Mouse (Mus musculus): ENCODE results near the gene Osgep.
"Not testable (repeated sequence)": the region's sequence is repeated elsewhere in the genome, so short reads cannot be mapped to it uniquely, and the experiment has no call there.

The Osgep gene

GRCm38 (mm10) chr14:50891621-50892020 is 33.1 kb downstream of the Osgep start:
- no peak for DNase-seq (ENCODE audit: low spot score in 2 of 2)

- no peak for DNase-seq (ENCODE audit: low spot score in 2 of 2)
Measured at GRCm38 (mm10) chr14:50876236-50876950, 48.3 kb downstream of the Osgep start.

GRCm38 (mm10) chr14:50875591-50876230 is 49.0 kb downstream of the Osgep start:
- DNase-seq (ENCODE audit: low spot score in 2 of 2) = no peak

- no peak for DNase-seq (ENCODE audit: low spot score in 2 of 2)
Measured at GRCm38 (mm10) chr14:50875175-50875574, 49.5 kb downstream of the Osgep start.

- no peak for DNase-seq (ENCODE audit: low spot score in 2 of 2)
Measured at GRCm38 (mm10) chr14:50871284-50871683, 53.4 kb downstream of the Osgep start.

GRCm38 (mm10) chr14:50870805-50871143 is 53.9 kb downstream of the Osgep start:
- no peak for DNase-seq (ENCODE audit: low spot score in 2 of 2)

GRCm38 (mm10) chr14:50869889-50870804 is 54.5 kb downstream of the Osgep start, which contains the start of gene Tep1:
Tep1 (minus strand) TSS chr14:50870560.
- DNase-seq (ENCODE audit: low spot score in 2 of 2) = peak; percentile 24 to 41

GRCm38 (mm10) chr14:50868656-50869055 is 56.0 kb downstream of the Osgep start:
- no peak for DNase-seq (ENCODE audit: low spot score in 2 of 2)

- DNase-seq (ENCODE audit: low spot score in 2 of 2) = no peak
Measured at GRCm38 (mm10) chr14:50868211-50868610, 56.5 kb downstream of the Osgep start.

GRCm38 (mm10) chr14:50866966-50867365 is 57.7 kb downstream of the Osgep start:
- DNase-seq (ENCODE audit: low spot score in 2 of 2) = no peak

- not testable (repeated sequence) for DNase-seq (ENCODE audit: low spot score in 2 of 2)
Measured at GRCm38 (mm10) chr14:50865005-50865404, 59.7 kb downstream of the Osgep start.

- DNase-seq (ENCODE audit: low spot score in 2 of 2) = no peak
Measured at GRCm38 (mm10) chr14:50862641-50863040, 62.1 kb downstream of the Osgep start.

Data from frontal cortex, postnatal 25 days (tissue).